Mouse (Mus musculus) kidney, embryonic 16.5 days (tissue): ENCODE results near the gene Fam32a. TPM values are rescaled to one million over a fixed set of nuclear protein-coding genes. Genes with fewer than 3 reads are reported as not detected.
A peak's percentile ranks its signal among the peaks of the same experiment; 100 is the strongest.

Experiments used
- ATAC-seq: fragments of 200-750 bp; cut with Nextera tagmentation; 2 replicates; pipeline ENCODE4 v1.8.0; 2017; ENCODE audit warnings: moderate TSS enrichment; ENCODE audit not compliant: low FRiP score, low TSS enrichment
- H3K27ac ChIP-seq: fragments of 300-500 bp; sonication (generic); 2 replicates; pipeline ENCODE4 v1.5.1; 2014; ENCODE audit warnings: low read length
- H3K27me3 ChIP-seq: fragments of 300-500 bp; sonication (generic); 2 replicates; pipeline ENCODE4 v1.6.1; 2014; ENCODE audit warnings: low read length, control low read depth, mixed read lengths; ENCODE audit not compliant: insufficient read depth
- H3K36me3 ChIP-seq: fragments of 300-500 bp; sonication (generic); 2 replicates; pipeline ENCODE4 v1.6.1; 2014; ENCODE audit warnings: low read length, control low read depth, mixed read lengths; ENCODE audit not compliant: insufficient read depth
- H3K4me1 ChIP-seq: fragments of 300-500 bp; sonication (generic); 2 replicates; pipeline ENCODE4 v1.6.1; 2014; ENCODE audit warnings: low read length, control low read depth, mixed read lengths; ENCODE audit not compliant: insufficient read depth
- H3K4me2 ChIP-seq: fragments of 300-500 bp; sonication (generic); replicated peaks from 2 replicates; pipeline ENCODE4 v1.6.1; 2014; ENCODE audit warnings: low read depth, low read length
- H3K4me3 ChIP-seq: fragments of 300-500 bp; sonication (generic); 2 replicates; pipeline ENCODE4 v1.5.1; 2014; ENCODE audit warnings: mild to moderate bottlenecking, low read length
- H3K9ac ChIP-seq: fragments of 300-500 bp; sonication (generic); replicated peaks from 2 replicates; pipeline ENCODE4 v1.6.1; 2014; ENCODE audit warnings: low read length
- H3K9me3 ChIP-seq: fragments of 300-500 bp; sonication (generic); 2 replicates; pipeline ENCODE4 v1.6.1; 2016; ENCODE audit warnings: low read length, control low read depth
- WGBS: fragments of 180-500 bp; shearing (Covaris S2); extraction: QIAGEN DNeasy Blood & Tissue Kit; methylation state at CpG from one replicate; pipeline ENCODE4 v1.1.7; 2014; 5-methylcytosine and 5-hydroxymethylcytosine counted together
- polyA plus RNA-seq: library from polyadenylated mRNA; unstranded; fragments of >200 nt; fragmentation: Nextera tagmentation; extraction: Ambion mirVana; gene quantifications from 2 replicates; pipeline ENCODE4 v1.2.1, GENCODE M21; 2015

The Fam32a gene
- polyA plus RNA-seq, 1 experiment from 2014 or later: 79.5 TPM

DNA sequence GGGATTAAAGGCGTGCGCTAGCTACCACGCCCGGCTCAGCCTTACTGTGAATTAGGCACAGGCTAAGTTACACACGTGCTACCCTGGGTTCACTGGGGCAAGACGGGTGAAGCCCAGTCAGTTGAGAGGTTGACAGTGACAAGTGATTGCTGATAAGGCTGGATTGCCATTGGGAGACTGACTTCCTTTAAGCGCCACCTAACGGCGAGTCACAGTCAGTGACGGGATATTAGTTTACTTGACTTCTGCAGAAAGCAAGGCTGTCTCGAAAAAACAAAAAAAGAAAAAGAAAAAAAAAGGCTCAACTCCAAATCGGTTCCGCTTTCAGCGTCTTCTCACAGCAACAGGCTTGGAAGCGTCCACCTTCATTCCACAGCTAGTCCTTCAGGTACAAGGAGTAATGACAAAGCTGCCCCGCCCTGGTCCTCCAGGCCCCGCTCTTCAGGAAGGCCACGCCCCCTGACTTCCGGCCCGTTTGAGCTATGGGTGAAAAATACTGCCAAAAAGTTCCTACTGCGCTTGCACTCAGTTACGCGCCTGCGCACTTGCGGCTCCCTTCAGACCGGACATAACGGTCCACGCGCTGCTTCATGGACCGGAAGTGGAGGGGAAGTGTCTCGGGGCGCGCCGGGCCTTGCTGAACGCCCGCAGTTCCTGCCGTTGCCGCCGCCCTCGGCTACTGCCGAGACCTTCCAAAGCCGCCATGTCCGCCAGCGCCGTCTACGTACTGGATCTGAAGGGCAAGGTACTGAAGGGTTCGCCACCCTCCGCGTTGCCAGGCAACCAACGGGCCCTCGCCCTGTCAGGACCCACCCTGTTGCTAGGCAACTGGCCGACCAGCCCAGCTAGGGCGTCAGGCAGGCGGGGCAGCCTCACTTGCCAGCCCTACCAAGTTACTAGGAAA lies 20.2 kb downstream of the Fam32a start, which contains the start of gene Ap1m1:
Gene Ap1m1 (plus strand): TSS at position 520 of the 904 bp plus-strand sequence.
- H3K27ac ChIP-seq: peak within 1 kb of the TSS; percentile 94
- peak; percentile 96 for ATAC-seq
- no peaks in the 10 kb centered on the region for H3K27me3 ChIP-seq
- H3K4me2 ChIP-seq: peak within 1 kb of the TSS; percentile 52
- WGBS: under 1% methylated on average over 54 of the region's 54 CpGs
- peak within 1 kb of the TSS; percentile 62 for H3K4me3 ChIP-seq
- peaks cover 10% of the 10 kb centered on the region; the same call in 1 of the 2 replicates for H3K36me3 ChIP-seq
- peaks cover 10% of the 10 kb centered on the region for H3K4me1 ChIP-seq
- H3K9me3 ChIP-seq: no peaks in the 10 kb centered on the region
- H3K9ac ChIP-seq: peak within 1 kb of the TSS; percentile 63

DNA sequence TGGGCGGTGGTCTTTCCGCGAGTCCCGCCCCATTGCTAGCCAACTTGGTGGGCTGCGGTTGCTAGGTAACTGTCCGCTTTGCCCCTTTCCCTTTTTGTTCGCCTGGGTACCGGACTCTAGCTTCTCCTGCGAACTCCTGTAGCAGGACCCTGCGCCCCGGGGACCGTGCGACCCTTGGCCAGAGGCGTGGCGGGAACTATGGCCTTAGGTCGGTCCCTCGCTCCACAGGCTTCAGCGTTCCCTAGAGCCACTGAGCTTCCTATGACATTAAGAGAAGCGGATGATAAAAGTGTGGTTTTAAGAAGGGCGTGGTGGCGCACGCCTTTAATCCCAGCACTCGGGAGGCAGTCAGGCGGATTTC lies 20.9 kb downstream of the Fam32a start:
- Histone ChIP-seq H3K4me2 (peak overlapping the region; percentile 52), H3K9ac (peak overlapping the region; percentile 63), H3K4me3 (peak overlapping the region; percentile 62), H3K36me3 (peaks cover 11% of the 10 kb centered on the region; the same call in 1 of the 2 replicates), H3K4me1 (peaks cover 10% of the 10 kb centered on the region), H3K27ac (peak overlapping the region; percentile 94), H3K27me3 (no peaks in the 10 kb centered on the region), H3K9me3 (no peaks in the 10 kb centered on the region)
- WGBS: under 1% methylated on average over 24 of the region's 24 CpGs
- peak; percentile 77 for ATAC-seq

DNA sequence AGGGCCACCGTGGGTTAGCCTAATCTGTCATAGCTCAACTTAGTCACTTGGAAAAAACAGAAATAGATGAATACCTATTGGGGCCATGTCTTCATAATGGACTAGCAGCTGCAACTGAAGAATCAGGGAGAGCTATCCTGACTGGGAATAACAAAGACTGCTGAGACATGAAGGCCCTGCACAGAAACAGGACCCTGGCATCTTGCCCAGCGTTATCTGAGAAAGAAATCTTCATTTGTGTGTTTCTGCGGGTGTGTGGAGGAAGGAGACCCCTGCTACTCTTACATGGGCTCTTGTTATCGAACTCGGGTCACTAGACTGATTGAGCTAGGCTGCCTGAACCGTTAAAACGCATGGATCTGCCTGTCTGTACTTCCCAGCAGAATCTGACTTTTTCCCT lies 21.4 kb downstream of the Fam32a start:
- 69% methylated on average over 7 of the region's 7 CpGs for WGBS
- peaks cover 15% of the 10 kb centered on the region; the same call in 1 of the 2 replicates for H3K36me3 ChIP-seq

DNA sequence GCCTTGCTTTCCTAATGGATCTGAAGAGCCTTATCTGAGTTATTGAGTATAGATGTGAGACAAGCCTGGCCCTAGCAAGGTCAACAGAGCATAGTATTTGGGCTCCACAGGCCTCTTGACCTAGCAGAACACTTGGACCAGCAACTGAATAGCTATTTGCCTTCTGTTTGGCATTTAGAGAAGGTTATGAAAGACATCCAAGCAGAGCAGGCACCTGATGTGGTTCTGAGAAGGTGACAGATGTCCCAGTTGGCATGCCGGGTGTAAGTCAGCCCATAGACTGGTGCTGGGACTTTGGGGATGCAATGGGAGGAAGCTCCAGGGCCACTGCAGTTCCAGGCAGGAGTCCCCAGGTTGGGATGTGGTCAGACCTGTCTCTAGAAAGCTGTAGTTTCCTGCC lies 22.7 kb downstream of the Fam32a start:
- Histone ChIP-seq H3K27me3 (no peaks in the 10 kb centered on the region), H3K36me3 (peaks cover 24% of the 10 kb centered on the region; the same call in 1 of the 2 replicates), H3K4me2 (no peak overlapping the region), H3K9ac (no peak overlapping the region), H3K27ac (no peak overlapping the region), H3K4me3 (no peak overlapping the region), H3K4me1 (peaks cover 10% of the 10 kb centered on the region), H3K9me3 (no peaks in the 10 kb centered on the region)
- WGBS: 86% methylated on average over 1 of the region's 1 CpGs
- no peak for ATAC-seq

More for the DNA sequence above, 21.4 kb downstream of the Fam32a start:
- Histone ChIP-seq H3K9me3 (no peaks in the 10 kb centered on the region), H3K4me1 (peaks cover 10% of the 10 kb centered on the region), H3K4me2 (peak overlapping the region; percentile 52), H3K4me3 (peak overlapping the region; percentile 62), H3K9ac (peak overlapping the region; percentile 63), H3K27ac (no peak overlapping the region), H3K27me3 (no peaks in the 10 kb centered on the region)
- no peak for ATAC-seq

DNA sequence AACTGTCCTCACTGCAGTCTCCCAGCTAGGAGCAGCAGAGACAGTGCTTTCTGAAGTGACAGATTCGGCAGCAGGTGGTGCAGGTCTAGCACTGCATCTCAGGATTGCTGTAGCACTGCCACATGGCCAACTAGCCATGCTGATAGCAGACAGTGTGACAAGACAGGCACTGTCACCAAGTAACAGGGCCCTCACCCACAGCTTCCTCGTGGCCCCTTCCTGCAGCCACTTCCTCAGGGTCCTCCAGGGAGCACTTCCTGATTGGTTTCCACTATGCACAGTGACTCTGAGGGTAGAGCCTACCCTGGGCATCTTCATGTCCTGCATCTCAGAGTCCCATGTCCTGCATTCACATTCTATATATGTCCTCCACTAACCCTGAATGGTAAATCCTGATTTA lies 25.1 kb downstream of the Fam32a start:
- Histone ChIP-seq H3K27ac (no peak overlapping the region), H3K9ac (no peak overlapping the region), H3K36me3 (peaks cover 27% of the 10 kb centered on the region; the same call in 1 of the 2 replicates), H3K9me3 (no peaks in the 10 kb centered on the region), H3K4me2 (no peak overlapping the region), H3K27me3 (no peaks in the 10 kb centered on the region), H3K4me1 (peaks cover 10% of the 10 kb centered on the region), H3K4me3 (no peak overlapping the region)
- 72% methylated on average over 2 of the region's 2 CpGs for WGBS
- ATAC-seq: no peak

DNA sequence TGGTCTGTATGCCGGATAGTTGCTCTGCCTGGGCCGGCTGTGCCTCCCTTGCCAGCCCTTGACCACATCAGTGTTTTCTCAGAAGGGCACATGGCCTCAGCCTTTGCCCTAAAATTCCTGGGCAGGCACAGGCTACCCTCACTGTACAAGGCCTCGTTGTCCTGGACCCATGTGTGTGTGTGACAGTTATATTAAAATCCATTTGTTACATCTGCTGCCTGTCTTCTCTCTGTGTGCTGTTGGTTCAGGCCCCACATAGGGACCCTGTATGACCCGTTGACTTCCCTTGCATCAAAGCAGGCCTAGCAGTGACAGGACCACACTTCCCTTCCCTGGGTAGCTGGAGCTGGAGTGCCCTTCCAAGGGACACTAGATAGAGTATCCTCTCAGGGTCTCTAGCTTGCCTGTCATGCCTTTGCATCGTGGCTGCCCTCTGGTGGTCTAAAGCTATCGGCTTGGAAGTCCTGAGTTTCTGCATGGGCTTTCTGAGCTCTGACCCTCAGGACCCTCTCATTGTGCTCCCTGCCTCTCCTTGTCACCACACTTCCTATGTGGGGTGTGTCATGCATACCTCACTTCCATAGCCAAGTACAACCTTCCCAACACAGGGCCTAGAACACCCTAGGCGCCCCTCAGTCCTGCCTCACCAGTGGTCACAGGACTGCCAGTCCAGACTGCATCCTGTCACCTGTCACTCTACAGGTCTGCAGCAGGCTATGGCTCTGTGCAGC lies 37.8 kb downstream of the Fam32a start:
- H3K27ac ChIP-seq: no peak overlapping the region
- peaks cover 16% of the 10 kb centered on the region for H3K36me3 ChIP-seq
- H3K4me3 ChIP-seq: no peak overlapping the region
- H3K9me3 ChIP-seq: no peaks in the 10 kb centered on the region
- 0 out of 2 replicates have a peak, but pooled peaks have one; percentile 44 for ATAC-seq
- no peak overlapping the region for H3K9ac ChIP-seq
- H3K27me3 ChIP-seq: no peaks in the 10 kb centered on the region
- 53% methylated on average over 7 of the region's 7 CpGs for WGBS
- H3K4me1 ChIP-seq: no peaks in the 10 kb centered on the region
- H3K4me2 ChIP-seq: no peak overlapping the region

DNA sequence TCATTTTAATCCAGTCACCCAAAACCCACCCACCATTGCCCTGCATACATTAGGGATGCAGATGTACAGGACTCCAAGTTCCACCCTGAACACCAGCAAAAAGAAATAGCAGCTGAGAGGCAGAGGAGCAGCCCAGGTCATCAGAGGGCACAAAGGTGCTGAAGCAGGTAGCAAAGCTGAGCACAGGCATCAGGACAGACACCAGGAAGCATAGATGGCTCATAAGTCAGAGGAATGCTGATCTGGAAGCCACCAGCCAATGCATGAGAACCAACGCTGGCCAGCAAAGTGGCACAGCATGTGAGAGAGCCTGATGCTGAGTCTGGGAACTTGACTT lies 38.3 kb downstream of the Fam32a start:
- Histone ChIP-seq H3K27me3 (no peaks in the 10 kb centered on the region), H3K4me2 (no peak overlapping the region), H3K4me1 (no peaks in the 10 kb centered on the region), H3K9me3 (no peaks in the 10 kb centered on the region), H3K9ac (no peak overlapping the region), H3K36me3 (peaks cover 10% of the 10 kb centered on the region), H3K4me3 (no peak overlapping the region), H3K27ac (no peak overlapping the region)
- WGBS: 91% methylated on average over 1 of the region's 1 CpGs
- ATAC-seq: no peak

DNA sequence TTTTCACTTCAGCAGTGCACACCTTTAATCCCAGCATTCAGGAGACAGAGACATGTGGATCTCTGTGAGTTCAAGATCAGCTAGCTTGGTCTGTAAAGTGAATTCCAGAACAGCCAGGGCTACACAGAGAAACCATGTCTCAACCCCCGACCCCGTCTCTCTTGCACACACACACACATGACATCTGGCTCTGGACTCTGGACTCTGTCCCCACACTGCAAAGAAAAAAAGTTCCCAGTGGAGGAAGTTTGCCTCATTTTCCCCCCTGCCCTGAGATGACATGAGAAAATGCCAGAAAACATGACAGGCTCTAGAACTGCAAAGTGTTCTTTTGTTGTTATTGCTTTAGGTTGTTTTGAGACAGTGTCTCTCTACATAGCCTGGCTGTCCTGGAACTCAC lies 40.3 kb downstream of the Fam32a start:
- Histone ChIP-seq H3K36me3 (0 out of 2 replicates have a peak, but pooled peaks cover 4% of the 10 kb centered on the region), H3K27ac (no peak overlapping the region), H3K4me2 (no peak overlapping the region), H3K27me3 (no peaks in the 10 kb centered on the region), H3K9me3 (no peaks in the 10 kb centered on the region), H3K4me3 (no peak overlapping the region), H3K4me1 (no peaks in the 10 kb centered on the region), H3K9ac (no peak overlapping the region)
- WGBS: 69% methylated on average over 2 of the region's 2 CpGs
- ATAC-seq: no peak

DNA sequence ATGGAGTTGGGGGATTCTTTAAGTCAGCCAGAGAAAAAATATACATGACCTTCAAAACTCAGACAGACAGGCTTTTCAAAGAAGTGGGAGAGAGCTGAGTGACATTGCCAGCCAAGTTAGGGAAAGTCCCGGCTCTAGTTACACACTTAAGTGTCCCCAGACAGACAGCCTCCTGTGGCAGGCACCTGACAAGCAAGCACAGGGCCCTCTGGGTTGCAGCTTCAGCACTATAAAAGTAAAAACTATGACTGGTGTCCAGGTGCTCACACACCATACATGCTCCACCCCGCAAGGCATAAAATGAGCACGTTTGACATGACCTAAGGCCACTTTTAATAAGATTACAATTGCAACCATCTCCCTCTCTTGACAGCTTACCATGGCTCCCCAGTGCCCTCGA lies 41.1 kb downstream of the Fam32a start:
- WGBS: 42% methylated on average over 4 of the region's 4 CpGs
- no peaks in the 10 kb centered on the region for H3K36me3 ChIP-seq
- no peak overlapping the region for H3K27ac ChIP-seq
- H3K4me1 ChIP-seq: no peaks in the 10 kb centered on the region
- no peak overlapping the region for H3K4me3 ChIP-seq
- no peak overlapping the region for H3K9ac ChIP-seq
- H3K9me3 ChIP-seq: no peaks in the 10 kb centered on the region
- H3K4me2 ChIP-seq: no peak overlapping the region
- H3K27me3 ChIP-seq: no peaks in the 10 kb centered on the region
- ATAC-seq: no peak
